Mouse (Mus musculus): ENCODE results near the gene 4833439L19Rik. TPM values are rescaled to one million over a fixed set of nuclear protein-coding genes. Genes with fewer than 3 reads are reported as not detected.
A peak's percentile ranks its signal among the peaks of the same experiment; 100 is the strongest.

The 4833439L19Rik gene
- total RNA-seq, 2 experiments from 2014 or later: 156 to 171 TPM

- no peak for DNase-seq (ENCODE audit: low spot score in 2 of 2)
Observed at GRCm38 (mm10) chr13:54585831-54586230, 20.6 kb upstream of the 4833439L19Rik start.

DNA sequence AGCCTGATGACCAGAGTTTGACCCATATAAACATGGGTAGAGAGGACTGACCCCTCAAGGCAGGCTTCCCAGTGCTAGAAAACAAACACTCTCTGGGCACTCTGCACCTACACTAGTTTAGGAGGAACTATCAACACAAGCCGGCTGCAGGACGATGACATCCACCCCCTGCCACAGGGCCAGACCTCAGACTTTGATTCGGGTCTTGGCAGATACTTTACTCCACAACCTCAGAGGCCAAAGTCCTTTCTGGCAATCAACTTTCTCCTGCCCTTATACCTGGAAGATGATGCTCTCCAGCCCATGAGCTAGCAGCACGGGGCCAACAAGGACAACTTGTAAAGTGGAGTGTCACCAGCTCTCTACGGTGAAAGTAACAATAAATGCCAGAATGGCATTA is 17.6 kb upstream of the 4833439L19Rik start:
- no peak for DNase-seq (ENCODE audit: low spot score in 2 of 2)

- no peak for DNase-seq (ENCODE audit: low spot score in 2 of 2)
Observed at GRCm38 (mm10) chr13:54582126-54582525, 16.9 kb upstream of the 4833439L19Rik start.

DNA sequence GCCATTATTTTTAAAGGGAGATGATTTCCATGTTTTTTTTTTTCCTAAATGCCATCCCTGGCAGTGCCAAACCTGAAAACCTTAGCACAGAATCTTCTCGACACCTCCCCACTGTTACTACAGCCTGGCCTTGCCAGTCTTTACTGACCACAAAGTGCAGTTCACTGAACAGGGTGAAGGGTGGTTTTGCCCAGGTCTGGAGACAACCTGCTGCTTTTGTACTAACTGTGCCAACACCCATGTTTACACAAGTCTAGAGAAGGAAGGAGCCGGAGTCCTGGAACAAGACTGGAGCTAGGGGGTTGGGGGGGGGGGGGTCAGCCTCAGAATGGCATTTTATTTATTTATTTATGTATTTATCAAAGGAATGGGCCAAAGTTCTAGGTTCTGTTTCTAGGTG is 16.1 kb upstream of the 4833439L19Rik start:
- no peak for DNase-seq (ENCODE audit: low spot score in 2 of 2)

DNA sequence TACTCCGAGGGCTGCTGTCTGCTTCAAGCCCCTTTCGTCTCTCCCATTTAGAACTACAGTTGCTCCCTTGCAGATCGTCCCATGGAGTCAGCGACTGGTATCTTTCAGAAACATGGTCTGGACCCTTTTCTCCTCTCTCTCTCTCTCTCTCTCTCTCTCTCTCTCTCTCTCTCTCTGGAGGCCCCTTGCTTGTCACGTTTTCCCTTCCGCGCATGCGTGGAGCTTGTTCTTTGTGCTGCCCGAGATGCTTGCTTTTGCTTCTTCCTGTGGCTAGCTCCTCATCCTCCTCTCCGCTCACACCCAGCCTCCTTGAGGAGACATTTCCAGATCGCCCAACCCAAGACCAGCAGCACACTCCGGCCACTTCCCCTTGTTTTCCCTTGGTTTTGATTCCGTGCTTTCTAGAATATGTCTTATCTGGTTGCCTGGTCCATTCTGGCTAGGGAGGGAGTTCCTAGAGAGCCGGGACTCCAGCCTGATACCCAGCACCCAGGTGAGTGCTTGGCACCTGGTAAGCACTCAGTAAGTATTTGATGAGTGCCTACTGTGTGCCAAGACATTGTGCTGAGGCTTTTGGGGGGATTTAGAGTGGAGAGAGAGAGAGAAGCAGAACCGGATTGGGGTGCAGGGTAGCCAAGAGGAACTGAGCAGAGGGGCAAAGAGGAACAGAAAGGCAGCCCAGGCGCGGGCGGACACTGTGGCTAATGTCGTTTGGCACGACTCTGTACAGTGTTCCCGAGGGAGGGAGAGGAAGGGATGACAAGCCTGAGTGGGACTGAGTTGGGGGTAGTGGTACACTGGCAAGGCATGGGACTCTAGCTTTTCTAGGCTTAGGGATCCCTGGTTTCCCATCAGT is 12.6 kb upstream of the 4833439L19Rik start:
- DNase-seq (ENCODE audit: low spot score in 2 of 2): no peak

DNA sequence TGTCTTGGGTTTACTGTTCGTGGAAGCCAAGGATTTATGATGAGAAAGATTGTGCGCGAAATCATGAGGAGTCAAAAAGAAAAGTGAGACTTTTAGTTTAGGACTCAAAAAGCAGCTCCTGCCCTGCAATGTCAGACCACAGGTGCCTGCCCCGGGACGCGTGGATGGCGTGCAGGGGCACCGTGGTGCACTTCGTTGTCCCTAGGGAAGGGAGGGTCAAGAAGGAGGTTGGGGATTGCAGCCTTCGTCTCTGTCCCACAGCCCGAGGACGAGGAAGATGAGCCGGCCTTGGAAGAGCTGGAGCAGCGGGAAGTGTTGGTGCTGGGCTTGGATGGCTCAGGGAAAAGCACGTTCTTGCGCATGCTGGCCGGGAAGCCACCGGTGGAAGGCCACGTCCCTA is 10.3 kb upstream of the 4833439L19Rik start:
- no peak for DNase-seq (ENCODE audit: low spot score in 2 of 2)

DNA sequence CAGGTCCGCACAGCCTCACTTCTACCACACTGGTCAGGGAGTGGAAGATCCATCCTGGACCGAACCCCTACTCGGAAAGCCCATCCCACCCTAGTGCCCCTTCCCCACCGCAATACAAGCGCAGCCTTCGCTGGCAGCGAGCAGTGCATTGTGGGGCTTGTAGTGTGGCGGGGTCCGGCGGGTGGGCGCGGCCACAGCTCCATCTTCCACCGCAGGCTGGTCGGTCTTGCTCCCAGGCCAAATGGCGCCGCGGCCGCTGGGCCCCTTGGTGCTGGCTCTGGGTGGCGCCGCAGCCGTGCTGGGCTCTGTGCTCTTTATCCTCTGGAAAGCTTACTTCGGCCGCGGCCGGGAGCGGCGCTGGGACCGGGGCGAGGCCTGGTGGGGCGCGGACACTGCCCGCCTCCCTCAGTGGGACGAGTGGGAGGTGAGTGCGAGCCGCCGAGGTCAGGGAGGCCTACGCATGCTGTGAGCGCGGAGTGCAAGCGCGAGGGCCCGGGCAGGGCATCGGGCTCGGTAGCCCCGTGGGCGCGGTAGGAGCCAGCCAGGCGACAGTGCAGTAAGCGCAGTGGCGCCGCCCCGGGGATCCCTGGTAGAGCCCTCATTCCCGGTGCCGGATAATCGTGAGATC is 9.7 kb upstream of the 4833439L19Rik start, which contains the start of gene Arl10:
Arl10 (plus strand) TSS at position 162 of the 628 bp plus-strand sequence.
- peak; percentile 67 to 78 for DNase-seq (ENCODE audit: low spot score in 2 of 2)

DNA sequence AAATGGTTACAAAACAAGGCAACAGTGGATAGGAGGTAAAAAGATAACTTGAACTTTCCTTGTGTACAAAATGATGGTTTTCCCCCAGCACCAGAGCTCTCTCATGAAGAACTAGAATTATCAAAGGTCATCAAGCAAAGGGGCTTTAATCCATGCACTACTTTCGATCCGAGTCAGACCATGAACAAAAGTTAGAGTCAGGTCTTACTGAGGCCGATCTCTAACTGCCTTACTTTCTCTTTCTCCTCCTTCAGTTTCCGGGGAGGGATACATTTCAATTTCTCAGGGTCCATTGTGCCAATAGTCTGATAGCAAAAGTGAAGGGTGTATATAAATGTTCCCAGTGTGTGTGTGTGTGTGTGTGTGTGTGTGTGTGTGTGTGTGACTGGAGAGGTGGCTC is 7.4 kb upstream of the 4833439L19Rik start:
- no peak for DNase-seq (ENCODE audit: low spot score in 2 of 2)

DNA sequence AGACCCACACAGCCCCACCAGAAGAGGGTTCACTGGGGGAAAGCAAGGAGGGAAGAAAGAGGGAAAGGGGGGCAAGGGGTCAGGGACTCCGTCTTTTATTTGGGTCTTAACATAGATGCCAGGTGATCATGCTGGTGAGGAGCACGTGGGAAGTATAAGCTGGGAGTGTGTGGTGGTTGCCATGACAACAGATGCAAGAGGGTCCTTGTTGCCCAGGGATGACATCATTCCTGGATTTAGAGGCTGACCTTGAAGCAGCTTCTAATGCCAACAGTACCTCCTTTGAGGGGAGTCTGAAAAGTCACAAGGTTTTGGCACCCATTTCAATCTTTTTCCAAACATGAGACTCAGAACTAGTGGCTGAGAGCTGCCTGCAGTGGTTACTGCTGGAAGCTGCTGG is 6.4 kb upstream of the 4833439L19Rik start:
- no peak for DNase-seq (ENCODE audit: low spot score in 2 of 2)

DNA sequence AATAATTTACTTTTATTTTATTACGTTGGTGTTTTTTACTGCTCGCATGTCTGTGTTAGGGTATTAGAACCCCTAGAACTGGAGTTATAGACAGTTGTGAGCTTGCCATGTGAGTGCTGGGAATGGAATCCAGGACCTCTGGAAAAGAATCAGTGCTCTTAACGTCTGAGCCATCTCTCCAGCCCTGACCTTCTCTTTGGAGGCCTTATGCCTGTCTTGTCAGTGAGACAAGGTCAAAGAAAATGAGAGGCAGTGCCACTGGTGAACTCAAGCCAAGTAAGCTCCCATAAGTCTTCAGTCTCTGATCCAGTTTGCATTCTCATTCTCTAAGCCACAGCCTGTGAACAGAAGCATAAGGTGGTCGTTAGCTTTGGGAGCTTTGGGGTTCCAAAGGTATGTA is 5.5 kb upstream of the 4833439L19Rik start:
- no peak for DNase-seq (ENCODE audit: low spot score in 2 of 2)

DNA sequence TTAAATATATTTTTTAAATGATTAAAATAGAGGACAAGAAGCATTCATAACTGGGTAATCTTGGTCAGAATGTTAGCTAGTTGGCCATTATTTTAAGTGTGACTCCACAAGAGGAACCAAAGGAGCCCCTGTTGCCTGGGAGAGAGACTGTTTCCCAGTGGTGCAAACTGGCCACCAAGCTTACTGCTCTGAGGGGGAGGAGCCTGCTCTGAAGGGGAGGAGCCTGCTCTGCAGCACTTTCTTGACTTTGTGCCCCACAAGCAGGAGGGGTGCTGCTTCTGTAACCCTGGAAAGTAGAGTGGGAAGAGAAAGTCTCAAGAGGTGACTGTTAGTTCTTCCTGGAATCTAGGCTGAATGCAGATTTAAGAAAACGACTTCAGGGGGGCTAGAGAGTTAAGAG is 4.0 kb upstream of the 4833439L19Rik start:
- no peak for DNase-seq (ENCODE audit: low spot score in 2 of 2)

GRCm38 (mm10) chr13:54568380-54568779 is 3.1 kb upstream of the 4833439L19Rik start:
- no peak for DNase-seq (ENCODE audit: low spot score in 2 of 2)

- DNase-seq (ENCODE audit: low spot score in 2 of 2): peak in 1 of 2 experiments; percentile 58
Observed at GRCm38 (mm10) chr13:54565594-54566345, 535 bp upstream of the 4833439L19Rik start.

GRCm38 (mm10) chr13:54564232-54565200 is 719 bp downstream of the 4833439L19Rik start:
- DNase-seq (ENCODE audit: low spot score in 2 of 2): no peak

DNA sequence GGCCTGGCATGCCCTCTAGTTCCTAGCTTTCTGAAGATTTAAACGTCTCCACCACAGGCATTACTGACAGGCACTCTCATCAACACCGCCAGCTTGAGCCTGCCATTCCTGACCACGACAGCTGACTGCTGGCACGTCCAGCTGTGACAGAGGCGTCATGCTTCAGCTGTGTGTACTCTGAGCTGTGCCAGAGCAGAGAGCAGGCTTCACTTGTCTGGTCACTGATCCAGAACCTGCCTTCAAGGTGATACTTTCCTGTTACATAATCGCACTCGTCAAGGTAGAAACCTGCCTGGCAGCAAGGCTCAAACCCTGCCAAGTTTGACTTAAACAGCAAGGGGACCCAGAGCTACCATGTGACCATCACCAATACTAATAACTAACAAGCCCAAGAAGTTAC is 2.7 kb downstream of the 4833439L19Rik start:
- DNase-seq (ENCODE audit: low spot score in 2 of 2): no peak

DNA sequence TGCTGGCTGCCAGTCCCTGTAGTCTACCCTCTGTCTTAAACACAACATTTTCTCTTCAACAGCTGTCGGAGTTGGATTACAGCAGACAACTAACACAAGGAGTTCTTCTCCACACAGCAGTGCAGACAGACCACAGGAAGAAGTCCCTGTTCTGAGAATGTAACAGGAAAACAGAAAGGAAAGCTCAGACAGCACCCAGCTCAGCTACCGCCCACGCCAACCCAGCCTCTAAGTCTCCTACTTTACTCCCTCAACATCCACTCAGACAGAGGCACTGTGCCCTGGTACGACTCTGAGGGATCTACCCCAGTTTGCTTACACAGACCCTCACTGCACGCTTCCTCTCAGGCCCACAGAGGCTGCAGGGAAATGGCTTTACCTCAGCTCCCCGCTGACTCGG is 4.6 kb downstream of the 4833439L19Rik start:
- DNase-seq (ENCODE audit: low spot score in 2 of 2): no peak

DNA sequence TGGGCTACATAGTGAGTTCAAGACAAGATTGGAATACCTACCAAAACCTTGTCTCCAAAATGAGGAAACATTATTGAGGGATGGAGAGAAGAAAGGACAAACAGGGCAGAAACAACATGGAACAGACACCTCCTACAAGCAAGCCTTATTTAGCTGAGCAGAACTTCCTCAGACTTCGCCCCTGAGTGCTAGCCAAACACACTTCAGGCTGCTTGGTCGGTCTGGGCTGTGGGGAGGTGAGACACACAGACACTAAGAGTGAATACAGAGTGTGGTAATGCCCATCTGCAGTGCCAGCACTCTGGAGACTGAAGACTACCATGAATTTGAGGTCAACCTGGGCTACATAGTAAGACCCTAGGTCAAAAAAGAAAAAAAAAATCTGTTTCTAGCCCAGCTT is 5.6 kb downstream of the 4833439L19Rik start:
- DNase-seq (ENCODE audit: low spot score in 2 of 2): no peak

DNA sequence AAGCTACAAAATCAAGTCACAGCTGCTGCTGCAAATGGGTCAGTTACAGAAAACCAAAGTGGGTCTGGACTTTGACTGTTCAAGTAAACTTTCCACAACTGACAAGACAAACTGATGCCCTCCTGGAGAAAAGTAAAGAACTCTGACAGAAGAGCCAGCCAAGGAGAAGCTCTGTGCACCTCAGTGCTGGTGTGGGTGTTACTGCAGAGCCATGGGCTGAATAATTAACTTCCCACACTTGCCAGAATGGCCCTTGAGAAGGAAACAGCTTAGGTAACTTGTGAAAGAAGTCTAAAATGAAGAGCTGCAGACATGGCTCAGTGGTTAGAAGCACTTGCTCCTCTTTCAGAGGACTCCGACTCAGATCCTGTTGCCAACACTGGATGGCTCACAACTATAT is 7.6 kb downstream of the 4833439L19Rik start:
- no peak for DNase-seq (ENCODE audit: low spot score in 2 of 2)

- no peak for DNase-seq (ENCODE audit: low spot score in 2 of 2)
Observed at GRCm38 (mm10) chr13:54556796-54557195, 8.4 kb downstream of the 4833439L19Rik start.

DNA sequence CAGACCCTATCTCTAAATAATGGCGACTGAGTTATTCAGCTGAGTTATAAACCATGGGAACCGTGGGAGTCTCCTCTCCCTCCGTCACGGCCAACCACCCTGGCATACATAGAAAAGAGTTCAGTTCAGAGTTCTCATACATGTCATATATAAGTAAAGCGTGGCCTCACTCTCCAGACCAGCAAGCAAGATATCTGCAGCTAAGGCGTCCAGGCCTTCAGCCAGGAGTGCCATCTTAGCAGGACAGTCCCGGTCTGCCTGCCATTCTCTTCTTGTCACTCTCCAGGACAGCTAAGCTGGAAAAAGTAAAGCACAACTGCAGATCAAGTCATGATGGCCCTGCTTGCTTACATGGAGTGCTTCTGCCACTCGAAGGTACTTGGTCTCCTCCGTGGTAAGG is 9.1 kb downstream of the 4833439L19Rik start:
- DNase-seq (ENCODE audit: low spot score in 2 of 2): no peak

- DNase-seq (ENCODE audit: low spot score in 2 of 2): no peak
Observed at GRCm38 (mm10) chr13:54548036-54548435, 17.2 kb downstream of the 4833439L19Rik start.
